ENCODE assay signal across 13 mouse cellular contexts in the genomic region with DNA sequence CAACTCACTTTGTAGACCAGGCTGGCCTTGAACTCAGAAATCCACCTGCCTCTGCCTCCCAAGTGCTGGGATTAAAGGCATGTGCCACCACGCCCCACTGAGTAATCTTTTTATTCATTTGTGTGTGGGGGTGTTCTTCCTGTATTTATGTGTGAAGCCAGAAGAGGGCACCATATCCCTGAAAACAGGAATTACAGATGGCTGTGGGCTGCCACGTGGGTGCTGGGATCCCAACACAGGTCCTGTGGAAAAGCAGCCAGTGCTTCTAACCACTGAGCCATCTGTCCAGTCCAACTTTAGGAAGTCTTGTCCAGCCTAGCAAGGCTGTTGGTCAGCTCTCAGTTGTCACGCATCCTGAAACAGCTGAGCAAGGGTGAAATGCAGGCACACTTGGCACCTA. TPM values are rescaled to one million over a fixed set of nuclear protein-coding genes. Genes with fewer than 3 reads are reported as not detected.
"Had no signal": no experiment of that assay in that cellular context is flagged by ENCODE, and none has a peak within 500 bp of the region (broad histone marks: within the 10 kb centered on the region; RNA-seq: fewer than 3 reads in every experiment).

No protein-coding gene starts in this region.

- H3K9ac ChIP-seq: liver, embryonic 12.5 days; neural tube, embryonic 12.5 days had no signal

- H3K27ac ChIP-seq: left cerebral cortex, adult 2 months; limb, embryonic 10.5 days; liver, embryonic 12.5 days; neural tube, embryonic 12.5 days had no signal

- H3K27me3 ChIP-seq: liver, embryonic 12.5 days; neural tube, embryonic 12.5 days had no signal

- H3K9me3 ChIP-seq: limb, embryonic 10.5 days; liver, embryonic 12.5 days had no signal

- ATAC-seq: liver, embryonic 12.5 days had no signal

- DNase-seq: kidney, adult 8-10 months; kidney, postnatal 4 days; lung, postnatal 36 days; midbrain, embryonic 14.5 days; right cerebral cortex, postnatal 4 days; spleen, adult 18-20 months; thymus, adult 18-20 months; thymus, postnatal 14 days had no signal

- H3K4me1 ChIP-seq: limb, embryonic 10.5 days; liver, embryonic 12.5 days had no signal

- H3K4me3 ChIP-seq: left cerebral cortex, adult 2 months; limb, embryonic 10.5 days; liver, embryonic 12.5 days; neural tube, embryonic 12.5 days had no signal

- H3K4me2 ChIP-seq: liver, embryonic 12.5 days; neural tube, embryonic 12.5 days had no signal

RNA-seq across cellular contexts. Expression of a gene that starts 41.1 kb away (rescaled TPM):
- total RNA-seq: monocyte, adult 5-6 weeks had no signal
